ENCODE assay signal across 13 mouse cellular contexts in the genomic region with DNA sequence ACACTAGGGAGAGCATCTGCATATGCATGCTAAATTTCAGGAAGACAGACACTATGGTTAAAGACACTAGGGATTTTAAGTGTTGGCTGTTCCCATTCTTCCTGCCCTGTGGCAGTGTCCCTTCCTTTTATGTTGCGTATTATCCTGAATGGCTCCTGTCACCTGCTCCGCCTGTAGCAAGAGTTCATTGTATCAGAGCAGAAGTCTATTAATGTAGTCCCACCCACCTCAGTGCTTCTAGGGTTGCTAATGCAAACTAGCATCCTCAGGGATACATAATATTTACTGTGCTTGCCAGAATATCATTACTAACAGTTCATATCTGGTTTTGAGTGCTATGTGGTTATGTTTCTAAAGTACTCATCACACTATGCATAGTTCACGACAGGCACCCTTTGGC.
"Had no signal": no experiment of that assay in that cellular context is flagged by ENCODE, and none has a peak within 500 bp of the region (broad histone marks: within the 10 kb centered on the region; RNA-seq: fewer than 3 reads in every experiment).

No protein-coding gene starts in this region.

- H3K4me3 ChIP-seq: limb, embryonic 13.5 days; stomach, embryonic 15.5 days had no signal

- H3K27me3 ChIP-seq: limb, embryonic 13.5 days; stomach, embryonic 15.5 days had no signal

- H3K9me3 ChIP-seq: limb, embryonic 13.5 days; stomach, embryonic 15.5 days had no signal

- H3K4me1 ChIP-seq: limb, embryonic 13.5 days; stomach, embryonic 15.5 days had no signal

- H3K36me3 ChIP-seq: limb, embryonic 13.5 days; stomach, embryonic 15.5 days had no signal

- H3K4me2 ChIP-seq: limb, embryonic 13.5 days; stomach, embryonic 15.5 days had no signal

- DNase-seq: kidney, adult 11 months; kidney, adult 9 months; kidney, postnatal 36 days; layer of hippocampus, adult 9-11 months; left cerebral cortex, postnatal 4 days; lung, adult 18-20 months; right cerebral cortex, postnatal 14 days; thymus, adult 2 months; thymus, postnatal 25 days had no signal

- H3K9ac ChIP-seq: limb, embryonic 13.5 days; liver, embryonic 14.5 days; stomach, embryonic 15.5 days had no signal

- H3K27ac ChIP-seq: kidney, postnatal 0 days; limb, embryonic 13.5 days; liver, embryonic 14.5 days; stomach, embryonic 15.5 days had no signal
